Mouse (Mus musculus) kidney, adult 2 months (tissue): ENCODE data around the gene Adamts20.

Experiments used
- CTCF ChIP-seq: fragments of 200-500 bp; conservative IDR thresholded peaks from 2 replicates; pipeline ENCODE4 v1.5.1; 2011; ENCODE audit warnings: low read depth, mild to moderate bottlenecking, control low read depth, low read length, moderate library complexity, mixed read lengths; ENCODE audit not compliant: insufficient read depth, insufficient read length
- POLR2A ChIP-seq: fragments of 200-500 bp; IDR thresholded peaks from one replicate; pipeline ENCODE4 v1.6.1; 2011; ENCODE audit warnings: low read depth, low read length, control low read depth

DNA sequence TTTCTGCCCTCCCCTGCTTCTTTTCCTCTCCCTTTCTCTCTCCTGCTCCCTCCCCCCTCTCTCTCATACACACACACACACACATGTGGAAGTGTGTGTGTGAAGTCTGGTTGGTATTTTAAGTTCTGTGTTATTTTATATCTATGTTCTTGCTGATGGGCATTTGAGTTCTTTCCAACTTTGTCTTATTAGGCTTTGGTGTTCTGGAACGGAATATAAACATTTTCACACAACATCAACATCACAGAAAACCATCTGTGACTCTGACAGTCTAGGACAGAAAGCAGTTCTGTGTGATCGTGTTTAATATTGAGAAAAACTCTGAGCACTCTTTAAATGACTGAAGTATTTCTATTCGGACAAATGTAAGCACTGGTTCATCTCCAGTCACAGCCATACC, 229.1 kb downstream of the Adamts20 start:
- TF ChIP-seq CTCF = no peak
- no peak for TF ChIP-seq POLR2A
